Mouse (Mus musculus) myocyte (in vitro differentiated cells): ENCODE results near the gene Antxr1.

ENCODE experiments used
- E2F4 ChIP-seq: IDR thresholded peaks from one replicate; pipeline ENCODE4 v1.6.1; 2011; ENCODE audit warnings: mild to moderate bottlenecking, control low read depth, moderate library complexity; ENCODE audit not compliant: insufficient read depth
- MAX ChIP-seq: IDR thresholded peaks from one replicate; pipeline ENCODE4 v1.6.1; 2011; ENCODE audit warnings: low read depth, mild to moderate bottlenecking, control low read depth
- POLR2A ChIP-seq: IDR thresholded peaks from one replicate; pipeline ENCODE4 v1.6.1; 2011; ENCODE audit warnings: low read depth, mild to moderate bottlenecking, control low read depth, moderate library complexity; ENCODE audit not compliant: insufficient read length
- POLR2AphosphoS2 ChIP-seq: IDR thresholded peaks from one replicate; pipeline ENCODE4 v1.6.1; 2011; ENCODE audit warnings: low read depth, control low read depth; ENCODE audit not compliant: insufficient read length
- TCF12 ChIP-seq: IDR thresholded peaks from one replicate; pipeline ENCODE4 v1.6.1; 2011; ENCODE audit warnings: mild to moderate bottlenecking, control low read depth; ENCODE audit not compliant: poor library complexity, insufficient read depth, severe bottlenecking
- USF1 ChIP-seq: IDR thresholded peaks from one replicate; pipeline ENCODE4 v1.6.1; 2011; ENCODE audit warnings: low read depth, mild to moderate bottlenecking, control low read depth, moderate library complexity

GRCm38 (mm10) chr6:87147921-87148320 lies 187.7 kb downstream of the Antxr1 start:
- TF ChIP-seq POLR2A (no peak), MAX (no peak), TCF12 (no peak), USF1 (no peak), E2F4 (no peak), POLR2AphosphoS2 (no peak)
